Mouse (Mus musculus) small intestine, adult 2 months (tissue): ENCODE data around the gene Zfp775. TPM values are rescaled to one million over a fixed set of nuclear protein-coding genes. Genes with fewer than 3 reads are reported as not detected.
A peak's percentile ranks its signal among the peaks of the same experiment; 100 is the strongest.

Experiments
- H3K27ac ChIP-seq: fragments of 200-500 bp; 2 replicates; pipeline ENCODE4 v1.5.1; 2012; ENCODE audit warnings: low read depth, low read length, control low read depth, inconsistent platforms; ENCODE audit not compliant: insufficient read depth
- H3K27me3 ChIP-seq: fragments of 200-500 bp; 2 replicates; pipeline ENCODE4 v1.6.1; 2012; ENCODE audit warnings: mild to moderate bottlenecking, moderate library complexity, low read length, inconsistent platforms; ENCODE audit not compliant: control insufficient read depth, insufficient read depth
- H3K36me3 ChIP-seq: fragments of 200-500 bp; 2 replicates; pipeline ENCODE4 v1.6.1; 2012; ENCODE audit warnings: mild to moderate bottlenecking, low read length, control low read depth, inconsistent platforms; ENCODE audit not compliant: control insufficient read depth, insufficient read depth
- H3K4me1 ChIP-seq: fragments of 200-500 bp; 2 replicates; pipeline ENCODE4 v1.6.1; 2012; ENCODE audit warnings: low read length, inconsistent platforms, mixed read lengths; ENCODE audit not compliant: control insufficient read depth, insufficient read depth, insufficient read length
- H3K4me3 ChIP-seq: fragments of 200-500 bp; 2 replicates; pipeline ENCODE4 v1.5.1; 2012; ENCODE audit warnings: low read depth, mild to moderate bottlenecking, control low read depth, inconsistent platforms, low read length, moderate library complexity
- CTCF ChIP-seq: fragments of 200-500 bp; IDR thresholded peaks from 2 replicates; pipeline ENCODE4 v1.5.1; 2012; ENCODE audit warnings: low read depth, mild to moderate bottlenecking, control low read depth, inconsistent platforms, low read length, moderate library complexity, mixed read lengths; ENCODE audit not compliant: insufficient replicate concordance, insufficient read length; ENCODE audit errors: extremely low read depth
- POLR2A ChIP-seq: fragments of 200-500 bp; IDR thresholded peaks from 2 replicates; pipeline ENCODE4 v1.6.1; 2012; ENCODE audit warnings: low read depth, mild to moderate bottlenecking, control low read depth, inconsistent platforms, low read length, moderate library complexity
- WGBS: fragments of 180-500 bp; shearing (Covaris S2); methylation state at CpG from one replicate; pipeline ENCODE4 v1.1.7; 2018; 5-methylcytosine and 5-hydroxymethylcytosine counted together
- polyA plus RNA-seq: library from polyadenylated mRNA; depleted of rRNA; stranded (reverse); fragments of >200 nt; gene quantifications from 2 replicates; pipeline ENCODE4 v1.2.3, GENCODE M21; 2012

The Zfp775 gene
- polyA plus RNA-seq, 1 experiment = 3.1 TPM

GRCm38 (mm10) chr6:48635105-48635504 lies 33.2 kb downstream of the Zfp775 start:
- no peaks in the 10 kb centered on the region for H3K36me3 ChIP-seq
- no peak overlapping the region for H3K27ac ChIP-seq
- H3K27me3 ChIP-seq = no peaks in the 10 kb centered on the region
- H3K4me1 ChIP-seq = no peaks in the 10 kb centered on the region
- TF ChIP-seq POLR2A = no peak
- 85% methylated on average over 2 of the region's 2 CpGs for WGBS
- no peak overlapping the region for H3K4me3 ChIP-seq

GRCm38 (mm10) chr6:48636515-48636914 lies 34.7 kb downstream of the Zfp775 start:
- Histone ChIP-seq H3K36me3 (no peaks in the 10 kb centered on the region), H3K27me3 (no peaks in the 10 kb centered on the region), H3K4me1 (no peaks in the 10 kb centered on the region), H3K4me3 (no peak overlapping the region), H3K27ac (no peak overlapping the region)
- WGBS = 82% methylated on average over 6 of the region's 6 CpGs
- no peak for TF ChIP-seq CTCF
- TF ChIP-seq POLR2A = no peak

DNA sequence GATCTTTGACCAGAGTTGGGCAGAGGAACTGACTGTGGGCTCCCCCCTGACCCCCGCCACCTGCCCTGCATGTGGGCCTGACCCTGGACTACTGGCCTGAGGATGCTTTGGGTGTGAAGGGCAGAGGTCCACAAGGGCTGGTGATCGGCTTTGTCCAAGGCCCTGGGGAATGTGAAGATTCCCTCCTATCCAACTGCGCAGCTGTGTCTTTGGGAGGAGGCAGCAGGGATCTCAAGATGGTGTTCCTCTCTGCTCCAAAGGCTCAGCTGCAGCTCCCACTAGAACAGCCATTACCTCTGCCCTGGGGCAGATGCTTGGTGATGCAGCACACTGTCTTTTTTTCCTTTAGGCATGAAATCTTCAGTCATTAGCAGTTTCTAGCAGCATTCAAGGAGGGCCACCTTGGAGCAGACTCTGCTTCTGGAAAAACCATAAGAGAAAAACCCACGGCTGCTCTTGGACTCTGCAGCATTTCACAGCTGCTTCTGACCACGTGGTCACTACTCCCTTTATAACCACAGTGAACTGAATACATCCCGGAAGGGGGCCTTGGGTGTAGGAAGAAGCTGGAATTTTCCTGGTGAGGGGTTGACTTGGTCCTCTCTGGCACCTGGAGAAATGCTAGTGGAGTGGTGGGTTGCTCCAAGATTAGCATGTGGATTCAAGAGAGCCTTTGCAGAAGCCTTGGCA lies 36.1 kb downstream of the Zfp775 start:
- H3K36me3 ChIP-seq = no peaks in the 10 kb centered on the region
- H3K4me1 ChIP-seq = no peaks in the 10 kb centered on the region
- peak overlapping the region; percentile 66 for H3K27ac ChIP-seq
- no peaks in the 10 kb centered on the region for H3K27me3 ChIP-seq
- 65% methylated on average over 6 of the region's 6 CpGs for WGBS
- H3K4me3 ChIP-seq = no peak overlapping the region
- TF ChIP-seq CTCF (no peak), POLR2A (no peak)

- TF ChIP-seq POLR2A (no peak), CTCF (no peak)
- Histone ChIP-seq H3K4me3 (no peak overlapping the region), H3K27ac (peak overlapping the region; percentile 66), H3K4me1 (no peaks in the 10 kb centered on the region), H3K36me3 (no peaks in the 10 kb centered on the region), H3K27me3 (no peaks in the 10 kb centered on the region)
- WGBS = 51% methylated on average over 2 of the region's 2 CpGs
Observed at GRCm38 (mm10) chr6:48638553-48638952, 36.7 kb downstream of the Zfp775 start.

- Histone ChIP-seq H3K4me3 (no peak overlapping the region), H3K27me3 (no peaks in the 10 kb centered on the region), H3K4me1 (peaks cover 1% of the 10 kb centered on the region; the same call in 1 of the 2 replicates), H3K36me3 (no peaks in the 10 kb centered on the region), H3K27ac (no peak overlapping the region)
- no peak for TF ChIP-seq POLR2A
- TF ChIP-seq CTCF = no peak
- 63% methylated on average over 6 of the region's 6 CpGs for WGBS
Observed at GRCm38 (mm10) chr6:48641391-48641790, 39.5 kb downstream of the Zfp775 start.

DNA sequence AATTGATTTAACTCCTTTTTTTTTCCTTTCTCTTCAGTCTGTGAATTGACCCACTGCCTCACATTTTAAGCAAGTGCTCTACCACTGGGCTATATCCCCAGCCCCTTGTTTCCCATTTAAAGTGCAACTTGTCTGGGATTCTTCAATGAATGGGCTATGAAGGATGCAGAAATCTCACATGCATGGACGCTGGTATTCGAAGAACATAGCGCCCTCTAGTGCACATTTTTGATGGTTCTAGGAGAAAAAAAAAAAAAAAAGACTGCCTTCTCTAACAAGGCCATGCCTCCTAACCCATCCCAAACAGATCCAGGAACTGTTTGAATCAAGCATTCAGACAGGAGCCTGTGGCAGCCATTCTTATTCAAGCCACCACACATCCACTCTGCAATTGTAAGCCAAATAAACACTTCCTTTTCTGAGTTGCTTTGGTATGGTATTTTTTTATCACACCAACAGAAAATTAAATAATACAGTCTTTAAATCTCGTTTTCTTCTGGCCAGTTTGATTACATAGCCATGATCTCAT lies 41.0 kb downstream of the Zfp775 start:
- TF ChIP-seq CTCF (no peak), POLR2A (no peak)
- Histone ChIP-seq H3K4me3 (no peak overlapping the region), H3K36me3 (no peaks in the 10 kb centered on the region), H3K4me1 (peaks cover 6% of the 10 kb centered on the region), H3K27me3 (no peaks in the 10 kb centered on the region), H3K27ac (no peak overlapping the region)
- WGBS = 22% methylated on average over 4 of the region's 4 CpGs

DNA sequence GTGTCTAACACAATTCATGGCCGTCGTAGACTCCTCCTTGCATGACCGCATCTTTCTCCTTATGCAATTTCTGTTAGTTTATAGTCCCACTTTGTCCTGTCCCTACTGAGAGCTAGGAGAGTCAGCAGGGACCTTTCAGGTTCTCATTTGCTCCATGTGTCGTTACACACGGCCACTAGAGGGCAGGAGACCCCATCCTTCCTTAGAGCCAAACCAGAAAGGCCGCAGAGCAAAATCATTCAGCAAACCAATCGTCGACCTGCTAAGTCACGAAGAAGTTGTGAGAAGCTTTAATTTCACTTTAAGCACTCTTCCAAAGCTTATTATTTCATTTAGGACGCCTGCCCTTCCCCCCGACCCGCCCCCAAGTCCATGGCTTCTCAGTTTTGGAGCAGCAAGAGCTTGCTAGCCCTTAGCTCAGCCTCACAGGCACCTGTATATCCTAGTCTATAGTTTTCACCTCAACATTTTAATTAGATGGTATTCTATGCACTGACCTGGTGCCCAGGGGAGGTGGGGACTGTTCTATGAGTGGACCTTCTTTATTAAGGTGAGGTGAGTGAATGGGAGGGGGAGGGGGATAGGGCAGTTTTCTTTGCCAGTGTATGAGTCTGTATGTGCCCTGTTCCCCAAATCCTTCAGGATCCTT lies 43.9 kb downstream of the Zfp775 start:
- WGBS = 9% methylated on average over 12 of the region's 12 CpGs
- Histone ChIP-seq H3K27ac (no peak overlapping the region; the same call in 1 of the 2 replicates), H3K4me1 (peaks cover 6% of the 10 kb centered on the region), H3K36me3 (no peaks in the 10 kb centered on the region), H3K27me3 (no peaks in the 10 kb centered on the region), H3K4me3 (no peak overlapping the region)
- TF ChIP-seq CTCF (peak; percentile 86; the same call in 1 of the 2 replicates), POLR2A (0 out of 2 replicates have a peak, but pooled peaks have one; percentile 6)
